Mouse (Mus musculus) G1E-ER4 (cell line): ENCODE data around the gene Cacna1e. TPM values are rescaled to one million over a fixed set of nuclear protein-coding genes. Genes with fewer than 3 reads are reported as not detected.

Experiments
- GATA1 ChIP-seq: IDR thresholded peaks from one replicate; pipeline ENCODE4 v1.8.0; 2012; ENCODE audit warnings: low read length, inconsistent platforms
- polyA plus RNA-seq: library from polyadenylated mRNA; stranded (reverse); fragments of >175 nt; gene quantifications from 2 replicates; pipeline ENCODE4 v1.2.3, GENCODE M21; 2012

Cacna1e gene
- polyA plus RNA-seq, 1 experiment, result not detected

DNA sequence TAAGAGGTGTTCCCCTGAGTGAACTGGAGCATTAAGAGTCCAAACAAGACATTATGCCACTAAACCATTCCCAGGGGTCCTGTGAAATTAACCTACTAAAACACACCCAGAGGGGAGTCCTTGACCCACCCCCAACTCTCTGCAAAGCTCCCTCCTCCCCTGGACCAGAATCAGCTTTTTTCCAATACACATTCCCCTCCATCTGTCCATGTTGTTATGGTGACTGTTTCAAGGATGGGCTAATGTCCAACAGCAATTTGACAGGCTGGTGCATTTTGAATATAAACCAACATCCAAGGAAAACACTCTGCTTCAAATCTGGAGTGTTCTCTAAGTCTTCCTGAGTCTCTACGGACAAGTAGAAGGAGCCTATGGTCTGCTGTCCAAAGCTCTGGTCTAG is 78.6 kb downstream of the Cacna1e start:
- no peak for TF ChIP-seq GATA1

GRCm38 (mm10) chr1:154805038-154805437 is 79.3 kb downstream of the Cacna1e start:
- no peak for TF ChIP-seq GATA1

DNA sequence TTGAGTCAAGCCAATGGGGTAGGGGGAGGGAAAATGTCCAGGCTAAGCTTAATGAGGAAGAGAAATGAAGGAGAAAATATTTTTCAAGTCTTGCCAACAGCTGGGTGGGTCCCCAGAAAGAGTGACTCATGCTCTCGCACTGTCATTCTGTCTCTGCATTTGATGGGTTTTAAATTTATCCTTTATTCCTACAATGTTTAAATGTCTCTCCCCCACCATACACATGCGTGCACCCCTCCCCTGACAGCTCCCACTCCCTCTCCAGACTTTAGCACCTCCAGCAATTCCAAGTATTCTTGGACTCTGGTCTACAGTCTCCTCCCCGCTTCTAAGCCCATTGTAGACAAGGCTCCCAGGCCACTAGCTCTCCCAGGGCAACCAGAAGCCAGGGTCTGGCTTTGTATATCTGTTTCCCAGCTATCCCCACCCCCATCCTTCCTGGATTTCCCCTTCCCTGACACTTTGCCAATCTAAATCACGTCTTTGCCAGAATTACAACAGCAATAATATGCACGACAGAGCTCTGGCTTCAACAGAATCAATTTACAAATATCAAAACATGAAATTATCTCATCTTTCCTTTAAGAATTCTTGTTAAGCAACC is 81.9 kb downstream of the Cacna1e start:
- TF ChIP-seq GATA1, result no peak

GRCm38 (mm10) chr1:154799257-154799656 is 85.0 kb downstream of the Cacna1e start:
- no peak for TF ChIP-seq GATA1

GRCm38 (mm10) chr1:154798771-154799170 is 85.5 kb downstream of the Cacna1e start:
- no peak for TF ChIP-seq GATA1

DNA sequence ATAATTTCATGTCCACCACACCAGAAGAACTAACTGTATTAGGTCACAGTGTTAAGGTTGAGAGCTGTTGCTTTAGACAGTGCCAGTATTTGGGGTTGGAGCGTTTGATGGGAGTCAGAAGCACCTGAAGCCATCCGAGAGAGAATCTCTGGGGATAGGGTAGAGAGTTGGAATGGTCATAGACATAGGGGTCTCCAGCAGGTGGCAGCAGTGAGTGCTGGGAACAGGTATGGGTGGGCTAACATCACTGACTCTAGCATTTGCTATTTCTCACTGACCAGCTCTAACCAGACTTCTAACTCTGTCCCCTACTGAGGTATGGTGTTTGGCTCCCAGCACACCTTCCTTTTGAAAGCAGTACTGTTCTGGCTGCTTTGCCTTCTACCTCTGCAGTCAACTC is 87.6 kb downstream of the Cacna1e start:
- no peak for TF ChIP-seq GATA1

DNA sequence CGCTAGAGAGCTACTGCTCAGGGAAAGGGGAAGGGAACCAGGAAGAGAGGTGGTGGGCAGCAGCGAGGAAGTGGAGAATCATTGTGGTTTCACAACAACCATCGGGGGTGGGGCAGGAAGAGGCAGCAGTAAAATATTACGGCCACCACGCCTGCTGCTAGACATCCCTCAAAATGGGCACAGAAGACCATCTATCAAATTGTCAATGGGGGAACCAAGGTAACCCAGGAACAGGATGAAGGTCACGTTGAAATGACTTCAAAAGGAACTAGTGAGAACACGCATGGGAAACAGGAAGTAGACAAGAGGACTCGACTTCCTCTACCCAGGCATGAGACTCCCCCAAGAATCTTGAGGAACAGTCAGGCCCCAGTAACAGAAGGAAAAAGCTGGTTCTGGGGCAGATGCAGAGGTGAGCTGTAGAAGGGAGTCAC is 89.8 kb downstream of the Cacna1e start:
- no peak for TF ChIP-seq GATA1

GRCm38 (mm10) chr1:154791544-154792174 is 92.6 kb downstream of the Cacna1e start:
- no peak for TF ChIP-seq GATA1

GRCm38 (mm10) chr1:154788491-154788890 is 95.8 kb downstream of the Cacna1e start:
- TF ChIP-seq GATA1, result no peak

- no peak for TF ChIP-seq GATA1
Observed at GRCm38 (mm10) chr1:154788069-154788468, 96.2 kb downstream of the Cacna1e start.

DNA sequence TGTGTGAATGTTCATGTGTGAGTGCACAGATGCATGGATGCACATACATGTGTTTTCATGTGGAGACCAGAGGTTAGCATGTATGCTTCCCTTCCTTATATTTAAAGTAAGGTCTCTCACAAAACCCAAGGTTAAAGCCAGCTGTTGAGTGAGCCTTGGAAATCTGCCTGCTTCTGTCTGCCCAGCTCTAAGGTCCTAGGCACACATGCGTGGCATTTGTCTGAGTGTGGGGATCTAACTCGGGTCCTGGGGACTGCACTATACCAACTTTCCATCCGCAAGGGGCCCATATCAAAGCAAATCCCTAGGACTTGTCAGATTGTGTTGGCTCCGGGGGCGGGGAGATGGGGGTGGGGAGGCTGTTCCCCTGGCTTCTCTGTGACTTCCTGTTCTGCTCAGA is 96.9 kb downstream of the Cacna1e start:
- no peak for TF ChIP-seq GATA1

DNA sequence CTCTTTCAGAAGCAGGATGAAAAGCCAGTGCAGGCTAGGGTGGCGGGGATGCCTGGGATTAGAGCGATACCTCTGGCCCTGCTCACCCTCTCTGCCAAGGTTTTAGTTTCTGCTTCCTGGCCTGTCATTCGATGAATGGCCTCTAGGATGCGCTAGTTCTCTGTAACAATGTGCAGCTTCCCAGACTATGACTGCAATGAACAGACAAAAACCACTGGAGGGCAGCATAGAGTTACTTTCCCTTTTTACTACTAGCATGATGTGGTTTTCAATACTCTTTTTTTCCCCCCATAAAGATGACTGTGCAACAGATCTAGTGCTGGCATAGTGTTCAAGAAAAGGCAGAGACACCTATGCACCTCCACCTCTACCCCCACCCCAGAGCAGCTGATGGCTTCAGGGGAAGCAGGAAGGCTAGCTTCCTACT is 98.0 kb downstream of the Cacna1e start:
- no peak for TF ChIP-seq GATA1

DNA sequence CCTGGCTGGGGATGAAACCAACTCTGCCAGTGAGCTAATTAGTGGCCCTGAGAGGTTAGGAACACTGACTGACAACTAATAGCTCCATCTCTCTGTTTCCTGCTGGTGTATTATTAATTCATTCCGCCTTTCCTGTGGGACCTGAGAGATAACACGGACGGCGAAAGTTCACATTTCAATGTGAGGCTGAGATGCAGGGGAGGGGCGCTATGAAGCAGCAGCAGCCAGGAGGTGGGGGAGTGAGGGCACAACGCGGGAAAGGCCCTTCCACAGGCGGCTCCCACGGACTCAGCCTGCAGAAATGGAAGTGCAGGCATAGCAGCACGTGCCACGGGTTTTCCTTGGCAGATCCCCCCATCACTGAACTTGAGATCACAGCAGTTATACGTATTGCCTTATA is 99.4 kb downstream of the Cacna1e start:
- TF ChIP-seq GATA1, result no peak

GRCm38 (mm10) chr1:154783521-154783920 is 100.8 kb downstream of the Cacna1e start:
- no peak for TF ChIP-seq GATA1

DNA sequence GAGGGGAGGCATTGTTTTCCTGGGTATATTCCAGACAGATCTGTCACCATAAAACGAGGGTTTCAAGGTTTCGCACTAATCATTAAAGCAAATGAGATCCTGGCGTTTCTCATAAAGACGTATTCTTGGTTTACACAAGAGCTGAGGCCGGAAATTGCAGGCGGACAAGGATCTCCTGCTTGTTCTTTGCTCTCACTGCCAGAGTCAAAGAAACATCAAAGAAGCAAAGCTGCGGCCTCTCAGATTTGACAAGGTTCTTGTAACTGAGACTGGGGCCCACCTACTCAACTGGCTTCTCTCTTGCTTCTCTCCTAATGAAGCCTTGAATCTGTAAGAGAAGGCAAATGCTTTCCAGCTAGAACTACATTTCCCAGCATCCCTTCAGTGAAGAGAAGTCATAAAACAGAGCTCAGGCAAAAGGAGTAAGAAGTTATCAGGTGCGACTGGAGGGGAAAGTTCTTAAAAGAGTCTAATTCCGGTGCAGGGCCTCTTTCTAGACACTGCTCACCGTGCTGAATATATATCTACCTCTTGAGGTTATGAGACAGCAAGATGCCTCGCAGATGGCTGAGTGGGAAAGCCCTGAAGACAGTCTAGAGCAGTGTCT is 104.3 kb downstream of the Cacna1e start:
- no peak for TF ChIP-seq GATA1

GRCm38 (mm10) chr1:154776344-154776743 is 108.0 kb downstream of the Cacna1e start:
- no peak for TF ChIP-seq GATA1

GRCm38 (mm10) chr1:154774468-154774867 is 109.8 kb downstream of the Cacna1e start:
- TF ChIP-seq GATA1, result no peak
